Mouse (Mus musculus): ENCODE data around the gene Trappc1.
A peak's percentile ranks its signal among the peaks of the same experiment; 100 is the strongest.
"Not testable (repeated sequence)": the region's sequence is repeated elsewhere in the genome, so short reads cannot be mapped to it uniquely, and the experiment has no call there.

Trappc1 gene

GRCm38 (mm10) chr11:69305291-69305690 lies 18.5 kb upstream of the Trappc1 start:
- Histone ChIP-seq H3K4me3 (replicated peaks; ENCODE audit: low read length) (no peak overlapping the region), H3K4me1 (replicated peaks; ENCODE audit: low read depth, low read length) (0 out of 2 replicates have a peak, but pooled peaks cover 4% of the 10 kb centered on the region), H3K27me3 (ENCODE audit: insufficient read depth, low read length) (no peaks in the 10 kb centered on the region), H3K9me3 (ENCODE audit: low read length) (no peaks in the 10 kb centered on the region), H3K36me3 (ENCODE audit: insufficient read depth, low read length) (peaks cover 95% of the 10 kb centered on the region)
- TF ChIP-seq CTCF (conservative IDR thresholded peaks at IDR 0.05; ENCODE audit: low read length): no peak
- no peak for TF ChIP-seq POU5F1 (IDR thresholded peaks at IDR 0.05; ENCODE audit: borderline replicate concordance, low read length)
- TF ChIP-seq NANOG (IDR thresholded peaks at IDR 0.05; ENCODE audit: borderline replicate concordance, low read length): no peak

- H3K27me3 ChIP-seq (ENCODE audit: insufficient read depth, low read length): no peaks in the 10 kb centered on the region
- no peaks in the 10 kb centered on the region for H3K9me3 ChIP-seq (ENCODE audit: low read length)
- 0 out of 2 replicates have a peak, but pooled peaks cover 4% of the 10 kb centered on the region for H3K4me1 ChIP-seq (replicated peaks; ENCODE audit: low read depth, low read length)
- H3K4me3 ChIP-seq (replicated peaks; ENCODE audit: low read length): no peak overlapping the region
- TF ChIP-seq CTCF (conservative IDR thresholded peaks at IDR 0.05; ENCODE audit: low read length): no peak
- TF ChIP-seq NANOG (IDR thresholded peaks at IDR 0.05; ENCODE audit: borderline replicate concordance, low read length): no peak
- TF ChIP-seq POU5F1 (IDR thresholded peaks at IDR 0.05; ENCODE audit: borderline replicate concordance, low read length): no peak
- H3K36me3 ChIP-seq (ENCODE audit: insufficient read depth, low read length): peaks cover 95% of the 10 kb centered on the region
Measured at GRCm38 (mm10) chr11:69306039-69306438, 17.7 kb upstream of the Trappc1 start.

- H3K27me3 ChIP-seq (ENCODE audit: insufficient read depth, low read length): no peaks in the 10 kb centered on the region
- no peaks in the 10 kb centered on the region for H3K9me3 ChIP-seq (ENCODE audit: low read length)
- H3K36me3 ChIP-seq (ENCODE audit: insufficient read depth, low read length): peaks cover 98% of the 10 kb centered on the region
- H3K4me1 ChIP-seq (replicated peaks; ENCODE audit: low read depth, low read length): peaks cover 13% of the 10 kb centered on the region; the same call in 1 of the 2 replicates
- H3K4me3 ChIP-seq (replicated peaks; ENCODE audit: low read length): no peak overlapping the region
- TF ChIP-seq NANOG (IDR thresholded peaks at IDR 0.05; ENCODE audit: borderline replicate concordance, low read length) (no peak), CTCF (conservative IDR thresholded peaks at IDR 0.05; ENCODE audit: low read length) (no peak), POU5F1 (IDR thresholded peaks at IDR 0.05; ENCODE audit: borderline replicate concordance, low read length) (no peak)
Measured at GRCm38 (mm10) chr11:69311266-69311665, 12.5 kb upstream of the Trappc1 start.

- peaks cover 97% of the 10 kb centered on the region for H3K36me3 ChIP-seq (ENCODE audit: insufficient read depth, low read length)
- H3K4me3 ChIP-seq (replicated peaks; ENCODE audit: low read length): no peak overlapping the region
- no peaks in the 10 kb centered on the region for H3K9me3 ChIP-seq (ENCODE audit: low read length)
- no peaks in the 10 kb centered on the region for H3K27me3 ChIP-seq (ENCODE audit: insufficient read depth, low read length)
- TF ChIP-seq POU5F1 (IDR thresholded peaks at IDR 0.05; ENCODE audit: borderline replicate concordance, low read length) (no peak), CTCF (conservative IDR thresholded peaks at IDR 0.05; ENCODE audit: low read length) (no peak), NANOG (IDR thresholded peaks at IDR 0.05; ENCODE audit: borderline replicate concordance, low read length) (no peak)
- H3K4me1 ChIP-seq (replicated peaks; ENCODE audit: low read depth, low read length): peaks cover 6% of the 10 kb centered on the region; the same call in 1 of the 2 replicates
Measured at GRCm38 (mm10) chr11:69316361-69316760, 7.4 kb upstream of the Trappc1 start.

GRCm38 (mm10) chr11:69318000-69318399 lies 5.8 kb upstream of the Trappc1 start:
- Histone ChIP-seq H3K36me3 (ENCODE audit: insufficient read depth, low read length) (peaks cover 89% of the 10 kb centered on the region), H3K4me1 (replicated peaks; ENCODE audit: low read depth, low read length) (peaks cover 19% of the 10 kb centered on the region)
- not testable (repeated sequence) for H3K4me3 ChIP-seq (replicated peaks; ENCODE audit: low read length); H3K9me3 ChIP-seq (ENCODE audit: low read length); H3K27me3 ChIP-seq (ENCODE audit: insufficient read depth, low read length)

- Histone ChIP-seq H3K4me1 (replicated peaks; ENCODE audit: low read depth, low read length) (peaks cover 35% of the 10 kb centered on the region), H3K36me3 (ENCODE audit: insufficient read depth, low read length) (peaks cover 55% of the 10 kb centered on the region), H3K9me3 (ENCODE audit: low read length) (no peaks in the 10 kb centered on the region), H3K27me3 (ENCODE audit: insufficient read depth, low read length) (peaks cover 4% of the 10 kb centered on the region), H3K4me3 (replicated peaks; ENCODE audit: low read length) (no peak overlapping the region)
- TF ChIP-seq CTCF (conservative IDR thresholded peaks at IDR 0.05; ENCODE audit: low read length) (no peak), NANOG (IDR thresholded peaks at IDR 0.05; ENCODE audit: borderline replicate concordance, low read length) (no peak), POU5F1 (IDR thresholded peaks at IDR 0.05; ENCODE audit: borderline replicate concordance, low read length) (no peak)
Measured at GRCm38 (mm10) chr11:69321580-69321979, 2.2 kb upstream of the Trappc1 start.

- Histone ChIP-seq H3K36me3 (ENCODE audit: insufficient read depth, low read length) (peaks cover 51% of the 10 kb centered on the region), H3K9me3 (ENCODE audit: low read length) (no peaks in the 10 kb centered on the region), H3K4me1 (replicated peaks; ENCODE audit: low read depth, low read length) (peaks cover 40% of the 10 kb centered on the region), H3K4me3 (replicated peaks; ENCODE audit: low read length) (no peak overlapping the region), H3K27me3 (ENCODE audit: insufficient read depth, low read length) (peaks cover 9% of the 10 kb centered on the region)
- TF ChIP-seq NANOG (IDR thresholded peaks at IDR 0.05; ENCODE audit: borderline replicate concordance, low read length): no peak
- TF ChIP-seq CTCF (conservative IDR thresholded peaks at IDR 0.05; ENCODE audit: low read length): no peak
- TF ChIP-seq POU5F1 (IDR thresholded peaks at IDR 0.05; ENCODE audit: borderline replicate concordance, low read length): no peak
Measured at GRCm38 (mm10) chr11:69322010-69322409, 1.8 kb upstream of the Trappc1 start.

- Histone ChIP-seq H3K9me3 (ENCODE audit: low read length) (no peaks in the 10 kb centered on the region), H3K36me3 (ENCODE audit: insufficient read depth, low read length) (peaks cover 42% of the 10 kb centered on the region), H3K4me1 (replicated peaks; ENCODE audit: low read depth, low read length) (peaks cover 48% of the 10 kb centered on the region), H3K4me3 (replicated peaks; ENCODE audit: low read length) (peak overlapping the region; percentile 89), H3K27me3 (ENCODE audit: insufficient read depth, low read length) (peaks cover 17% of the 10 kb centered on the region)
- no peak for TF ChIP-seq NANOG (IDR thresholded peaks at IDR 0.05; ENCODE audit: borderline replicate concordance, low read length)
- TF ChIP-seq POU5F1 (IDR thresholded peaks at IDR 0.05; ENCODE audit: borderline replicate concordance, low read length): no peak
- TF ChIP-seq CTCF (conservative IDR thresholded peaks at IDR 0.05; ENCODE audit: low read length): no peak
Measured at GRCm38 (mm10) chr11:69322693-69323471, 898 bp upstream of the Trappc1 start.

GRCm38 (mm10) chr11:69324749-69325148 lies 969 bp downstream of the Trappc1 start:
- Histone ChIP-seq H3K36me3 (ENCODE audit: insufficient read depth, low read length) (peaks cover 23% of the 10 kb centered on the region), H3K27me3 (ENCODE audit: insufficient read depth, low read length) (peaks cover 36% of the 10 kb centered on the region), H3K4me1 (replicated peaks; ENCODE audit: low read depth, low read length) (peaks cover 50% of the 10 kb centered on the region), H3K4me3 (replicated peaks; ENCODE audit: low read length) (peak overlapping the region; percentile 89), H3K9me3 (ENCODE audit: low read length) (no peaks in the 10 kb centered on the region)
- TF ChIP-seq NANOG (IDR thresholded peaks at IDR 0.05; ENCODE audit: borderline replicate concordance, low read length): no peak
- no peak for TF ChIP-seq POU5F1 (IDR thresholded peaks at IDR 0.05; ENCODE audit: borderline replicate concordance, low read length)
- TF ChIP-seq CTCF (conservative IDR thresholded peaks at IDR 0.05; ENCODE audit: low read length): no peak
